Mouse (Mus musculus) A20 (cell line): ENCODE measurements at regions not wholly inside any gene's neighbourhood (a gene's known extent, or its start where the extent isn't known, plus 50 kb on each side); places are given as distances from the start of the nearest gene placed in this dataset.
"Not testable (repeated sequence)": the region's sequence is repeated elsewhere in the genome, so short reads cannot be mapped to it uniquely, and the experiment has no call there.

Source experiments
- DNase-seq: peaks from one replicate; pipeline ENCODE4 v3.0.0-alpha.2; 2011; ENCODE audit warnings: low read depth, low spot score

- not testable (repeated sequence) for DNase-seq
These were observed 56.8 kb downstream of the Gm8765 start for GRCm38 (mm10) chr13:50754911-50755310.

DNA sequence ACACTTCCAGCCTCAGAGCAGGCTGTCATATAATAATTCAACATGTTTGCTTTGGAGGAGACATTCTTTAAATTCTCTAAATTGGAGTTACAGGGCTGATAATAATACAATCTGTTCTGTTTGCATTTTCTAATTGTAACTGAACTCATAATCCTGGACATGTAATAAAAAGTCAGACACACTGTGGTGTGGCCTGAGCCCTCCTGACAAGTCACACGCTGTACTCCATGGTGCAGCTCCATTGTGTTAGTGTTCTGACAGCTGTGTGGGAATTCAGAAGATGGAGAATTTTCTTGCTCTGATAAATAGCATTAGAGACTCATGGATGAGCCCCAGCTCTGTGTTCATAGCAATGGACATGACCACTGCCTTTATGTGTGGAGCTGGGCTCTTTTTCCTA is 58.2 kb downstream of the Gm8765 start:
- DNase-seq, result not testable (repeated sequence)

- DNase-seq, result peak; percentile 16
These were observed 66.5 kb downstream of the Gm8765 start for GRCm38 (mm10) chr13:50764618-50765017.

DNA sequence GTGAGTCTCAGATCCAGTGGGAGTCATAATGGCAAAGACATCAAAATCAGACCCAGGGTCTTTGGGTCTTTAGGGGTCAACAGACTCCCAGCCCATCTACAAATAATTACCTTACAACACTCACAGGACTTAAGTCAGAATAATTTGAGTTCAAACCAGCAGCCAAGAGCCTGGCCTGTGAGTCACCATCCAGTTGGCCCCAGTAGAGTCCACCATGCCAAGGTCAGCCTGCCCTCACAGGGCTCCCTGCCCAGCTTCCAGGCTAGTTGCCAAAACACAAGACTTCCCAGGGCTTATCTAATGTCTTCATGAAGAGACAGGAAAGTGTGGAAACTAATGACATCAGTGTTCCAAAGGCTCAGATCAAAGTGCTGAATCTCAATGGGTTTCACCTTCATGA is 81.9 kb downstream of the Gm8765 start:
- DNase-seq, result not testable (repeated sequence)

- peak; percentile 14 for DNase-seq
These were observed 131.9 kb downstream of the Gm8765 start for GRCm38 (mm10) chr13:50829879-50830550.
